Mouse (Mus musculus) c-Kit-positive CD71-negative TER-119-negative erythroid progenitor cells, embryonic 14.5 days (primary cell): ENCODE results near the gene Agap2.

Experiments used
- DNase-seq: peaks from one replicate; pipeline ENCODE4 v3.0.0-alpha.2; 2013; ENCODE audit warnings: low read depth

Agap2 gene

GRCm38 (mm10) chr10:127076082-127076481 lies 998 bp downstream of the Agap2 start:
- DNase-seq, result no peak

GRCm38 (mm10) chr10:127077515-127077914 lies 2.4 kb downstream of the Agap2 start:
- no peak for DNase-seq

GRCm38 (mm10) chr10:127078001-127078676 lies 3.1 kb downstream of the Agap2 start:
- DNase-seq, result no peak

GRCm38 (mm10) chr10:127078677-127079575 lies 3.8 kb downstream of the Agap2 start:
- DNase-seq, result no peak

- no peak for DNase-seq
These were observed 4.7 kb downstream of the Agap2 start for GRCm38 (mm10) chr10:127079665-127080391.

GRCm38 (mm10) chr10:127080901-127081780 lies 6.1 kb downstream of the Agap2 start:
- no peak for DNase-seq

- DNase-seq, result no peak
These were observed 7.0 kb downstream of the Agap2 start for GRCm38 (mm10) chr10:127081996-127082620.

GRCm38 (mm10) chr10:127083292-127083914 lies 8.3 kb downstream of the Agap2 start:
- no peak for DNase-seq

GRCm38 (mm10) chr10:127083915-127084306 lies 8.8 kb downstream of the Agap2 start:
- DNase-seq, result no peak

- DNase-seq, result no peak
These were observed 10.0 kb downstream of the Agap2 start for GRCm38 (mm10) chr10:127085052-127085451.

GRCm38 (mm10) chr10:127085633-127086032 lies 10.5 kb downstream of the Agap2 start:
- DNase-seq, result no peak

GRCm38 (mm10) chr10:127090560-127091411 lies 15.7 kb downstream of the Agap2 start:
- no peak for DNase-seq

- DNase-seq, result no peak
These were observed 16.7 kb downstream of the Agap2 start for GRCm38 (mm10) chr10:127091507-127092396.

- DNase-seq, result no peak
These were observed 17.7 kb downstream of the Agap2 start for GRCm38 (mm10) chr10:127092742-127093141.

GRCm38 (mm10) chr10:127094382-127094802 lies 19.3 kb downstream of the Agap2 start:
- DNase-seq, result no peak

GRCm38 (mm10) chr10:127098514-127098913 lies 23.4 kb downstream of the Agap2 start:
- no peak for DNase-seq

GRCm38 (mm10) chr10:127099191-127099590 lies 24.1 kb downstream of the Agap2 start:
- DNase-seq, result no peak

GRCm38 (mm10) chr10:127099868-127100267 lies 24.8 kb downstream of the Agap2 start:
- no peak for DNase-seq

GRCm38 (mm10) chr10:127100414-127100813 lies 25.3 kb downstream of the Agap2 start:
- DNase-seq, result no peak
